In the genomic region with DNA sequence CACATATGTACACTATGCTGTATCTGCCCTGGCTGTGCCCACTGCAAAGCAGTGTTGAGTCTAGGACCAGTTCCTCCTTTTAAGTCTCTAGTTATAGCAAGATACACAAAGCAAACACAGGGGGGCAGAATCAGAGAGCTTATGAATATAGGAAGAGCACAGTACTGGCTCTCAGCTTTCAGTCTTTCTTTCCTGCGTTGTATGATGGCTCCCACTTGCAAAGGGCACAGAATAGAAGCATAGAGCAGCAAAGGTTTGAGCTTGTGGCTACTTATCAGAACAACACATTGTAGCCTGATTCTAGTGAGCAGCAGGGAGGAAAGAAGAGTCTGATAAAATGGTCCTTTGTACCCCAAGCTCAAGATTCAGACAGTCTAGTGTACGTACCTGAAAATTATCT, we compare ENCODE assay signal across 8 mouse cellular contexts. TPM values are rescaled to one million over a fixed set of nuclear protein-coding genes. Genes with fewer than 3 reads are reported as not detected.
DNase-seq lines count a peak whose midpoint lies in the region; ATAC-seq and TF ChIP-seq lines count a peak whose summit lies in the region.

No protein-coding gene starts in this region.

- no peak overlapping the region for H3K4me3 ChIP-seq in heart, adult 2 months
- no peak overlapping the region for H3K4me3 ChIP-seq in heart, embryonic 11.5 days (ENCODE audit: low read depth, low read length)
- no peak overlapping the region for H3K4me3 ChIP-seq in lung, embryonic 14.5 days (ENCODE audit: low read depth, low read length)
- no peak overlapping the region for H3K4me3 ChIP-seq in hindbrain, embryonic 14.5 days (replicated peaks; ENCODE audit: low read length)

- no peak for TF ChIP-seq EP300 in heart, adult 2 months (IDR thresholded peaks at IDR 0.05; ENCODE audit: insufficient read depth, low read depth, low read length)

- H3K27me3 ChIP-seq in heart, adult 2 months (ENCODE audit: control insufficient read depth, insufficient read depth, low read length): no peaks in the 10 kb centered on the region
- H3K27me3 ChIP-seq in heart, embryonic 11.5 days (ENCODE audit: control insufficient read depth, insufficient read depth, low read length): no peaks in the 10 kb centered on the region
- no peaks in the 10 kb centered on the region for H3K27me3 ChIP-seq in lung, embryonic 14.5 days (ENCODE audit: insufficient read depth, low read length)
- H3K27me3 ChIP-seq in hindbrain, embryonic 14.5 days (ENCODE audit: control insufficient read depth, insufficient read depth, low read length): no peaks in the 10 kb centered on the region

- H3K36me3 ChIP-seq in heart, adult 2 months (ENCODE audit: control insufficient read depth, insufficient read depth, low read length): no peaks in the 10 kb centered on the region
- no peaks in the 10 kb centered on the region for H3K36me3 ChIP-seq in heart, embryonic 11.5 days (ENCODE audit: control insufficient read depth, insufficient read depth, low read length)
- no peaks in the 10 kb centered on the region for H3K36me3 ChIP-seq in lung, embryonic 14.5 days (ENCODE audit: insufficient read depth)
- no peaks in the 10 kb centered on the region for H3K36me3 ChIP-seq in hindbrain, embryonic 14.5 days (replicated peaks; ENCODE audit: control insufficient read depth, insufficient read depth)

- H3K4me2 ChIP-seq in heart, embryonic 11.5 days: no peak overlapping the region
- H3K4me2 ChIP-seq in lung, embryonic 14.5 days: no peak overlapping the region
- H3K4me2 ChIP-seq in hindbrain, embryonic 14.5 days (replicated peaks): no peak overlapping the region

- intact Hi-C loops in heart, adult 2 months (cut with DNase I): no loop called here

- H3K9ac ChIP-seq in heart, adult 2 months (ENCODE audit: low read depth, low read length): no peak overlapping the region
- H3K9ac ChIP-seq in heart, embryonic 11.5 days (ENCODE audit: low read depth, low read length): no peak overlapping the region
- no peak overlapping the region for H3K9ac ChIP-seq in lung, embryonic 14.5 days
- no peak overlapping the region for H3K9ac ChIP-seq in hindbrain, embryonic 14.5 days

- H3K27ac ChIP-seq in heart, adult 2 months: no peak overlapping the region
- no peak overlapping the region for H3K27ac ChIP-seq in heart, embryonic 11.5 days (ENCODE audit: low read depth, low read length)
- no peak overlapping the region for H3K27ac ChIP-seq in lung, embryonic 14.5 days (ENCODE audit: low read depth)
- H3K27ac ChIP-seq in hindbrain, embryonic 14.5 days: no peak overlapping the region

- no peaks in the 10 kb centered on the region for H3K9me3 ChIP-seq in heart, embryonic 11.5 days (replicated peaks; ENCODE audit: control insufficient read depth, low read length)
- no peaks in the 10 kb centered on the region for H3K9me3 ChIP-seq in lung, embryonic 14.5 days (ENCODE audit: low read depth, low read length)
- no peaks in the 10 kb centered on the region for H3K9me3 ChIP-seq in hindbrain, embryonic 14.5 days (ENCODE audit: control insufficient read depth, low read length)

- 66% methylated on average over 2 of the region's 2 CpGs for WGBS in heart, adult 2 months
- WGBS in heart, embryonic 11.5 days (ENCODE audit: insufficient replicate concordance): 79% methylated on average over 2 of the region's 2 CpGs
- WGBS in lung, embryonic 14.5 days: 69% methylated on average over 2 of the region's 2 CpGs
- 91% methylated on average over 2 of the region's 2 CpGs for WGBS in hindbrain, embryonic 14.5 days

- no peak for ATAC-seq in heart, embryonic 11.5 days (replicated peaks; ENCODE audit: insufficient number of reproducible peaks, low FRiP score, low TSS enrichment)
- peak; percentile 44; the same call in 1 of the 2 replicates for ATAC-seq in lung, embryonic 14.5 days (ENCODE audit: insufficient read depth)
- ATAC-seq in hindbrain, embryonic 14.5 days (ENCODE audit: low FRiP score): no peak

- DNase-seq in heart, adult 2 months: peak in 1 of 2 experiments; percentile 19
- DNase-seq in 3T3-L1 (ENCODE audit: low read depth, low spot score): peak; percentile 13
- peak; percentile 4 for DNase-seq in brain, embryonic 14.5 days (ENCODE audit: low read depth)
- DNase-seq in lung, embryonic 14.5 days: peak; percentile 52
- DNase-seq in retina, postnatal 1 day: no peak
- DNase-seq in retina, embryonic 14.5 days (ENCODE audit: low spot score): no peak
- no peak for DNase-seq in hindbrain, embryonic 14.5 days (ENCODE audit: low spot score)

- peak; percentile 25 for TF ChIP-seq CTCF in heart, adult 2 months (IDR thresholded peaks at IDR 0.05)
- no peak for TF ChIP-seq CTCF in brain, embryonic 14.5 days (IDR thresholded peaks at IDR 0.05; ENCODE audit: borderline replicate concordance, extremely low read depth, insufficient read depth, insufficient read length)
- TF ChIP-seq CTCF in lung, embryonic 14.5 days (IDR thresholded peaks at IDR 0.05; ENCODE audit: low read depth): no peak

- H3K79me2 ChIP-seq in heart, adult 2 months (replicated peaks; ENCODE audit: control insufficient read depth, insufficient read depth, low read length): no peaks in the 10 kb centered on the region

- TF ChIP-seq POLR2A in heart, adult 2 months (IDR thresholded peaks at IDR 0.05; ENCODE audit: insufficient read depth, low read depth, low read length): no peak
- no peak for TF ChIP-seq POLR2A in brain, embryonic 14.5 days (IDR thresholded peaks at IDR 0.05; ENCODE audit: borderline replicate concordance, extremely low read depth, insufficient read depth, insufficient read length, poor library complexity, severe bottlenecking)

- H3K4me1 ChIP-seq in heart, adult 2 months (ENCODE audit: control insufficient read depth, insufficient read depth, low read length): peaks cover 1% of the 10 kb centered on the region
- no peaks in the 10 kb centered on the region for H3K4me1 ChIP-seq in heart, embryonic 11.5 days (ENCODE audit: control insufficient read depth, insufficient read depth, low read length)
- no peaks in the 10 kb centered on the region for H3K4me1 ChIP-seq in lung, embryonic 14.5 days (ENCODE audit: insufficient read depth)
- no peaks in the 10 kb centered on the region for H3K4me1 ChIP-seq in hindbrain, embryonic 14.5 days (replicated peaks; ENCODE audit: control insufficient read depth, insufficient read depth, low read length)

RNA-seq across cellular contexts. Expression of gene Ccr1l1, which starts 8.0 kb away (rescaled TPM):
- total RNA-seq in heart, adult 2 months (2021): not detected
- not detected in 2 replicates for polyA plus RNA-seq in heart, adult 2 months (2012; rRNA removed)
- not detected in 2 replicates for polyA plus RNA-seq in heart, embryonic 11.5 days (2014; fragmentation: Nextera tagmentation; extraction: Ambion mirVana)
- 0.09 TPM in 1 of 2 replicates, not detected in the other for polyA plus RNA-seq in brain, embryonic 14.5 days (2012; rRNA removed)
- polyA plus RNA-seq in lung, embryonic 14.5 days (2014; fragmentation: Nextera tagmentation; extraction: Ambion mirVana): not detected in 2 replicates
- not detected in 2 replicates for polyA plus RNA-seq in hindbrain, embryonic 14.5 days (2014; fragmentation: Nextera tagmentation; extraction: Ambion mirVana)

RNA-seq across cellular contexts. Expression of gene Ccr1, which starts 17.7 kb away (rescaled TPM):
- under 1 TPM; 0.48 to 0.89 TPM for total RNA-seq in heart, adult 2 months (2021)
- 0.96 and 1.8 TPM in 2 replicates for polyA plus RNA-seq in heart, adult 2 months (2012; rRNA removed)
- polyA plus RNA-seq in heart, embryonic 11.5 days (2014; fragmentation: Nextera tagmentation; extraction: Ambion mirVana): 0.80 and 0.92 TPM in 2 replicates
- polyA plus RNA-seq in brain, embryonic 14.5 days (2012; rRNA removed): 0.77 and 1.0 TPM in 2 replicates
- 4.0 TPM in 2 replicates for polyA plus RNA-seq in lung, embryonic 14.5 days (2014; fragmentation: Nextera tagmentation; extraction: Ambion mirVana)
- polyA plus RNA-seq in hindbrain, embryonic 14.5 days (2014; fragmentation: Nextera tagmentation; extraction: Ambion mirVana): 0.53 and 1.5 TPM in 2 replicates

RNA-seq across cellular contexts. Expression of gene Ccr3, which starts 35.6 kb away (rescaled TPM):
- not detected for total RNA-seq in heart, adult 2 months (2021)
- 0.20 TPM in 1 of 2 replicates, not detected in the other for polyA plus RNA-seq in heart, adult 2 months (2012; rRNA removed)
- not detected in 2 replicates for polyA plus RNA-seq in heart, embryonic 11.5 days (2014; fragmentation: Nextera tagmentation; extraction: Ambion mirVana)
- 0.01 and 0.04 TPM in 2 replicates for polyA plus RNA-seq in brain, embryonic 14.5 days (2012; rRNA removed)
- polyA plus RNA-seq in lung, embryonic 14.5 days (2014; fragmentation: Nextera tagmentation; extraction: Ambion mirVana): not detected in 2 replicates
- not detected in 2 replicates for polyA plus RNA-seq in hindbrain, embryonic 14.5 days (2014; fragmentation: Nextera tagmentation; extraction: Ambion mirVana)

Comparison
In these comparisons a context has a peak if more than half of its experiments do, and no peak if none do; other contexts are left out.
1. DNase-seq: peak in 3T3-L1 (single experiment), brain, embryonic 14.5 days (single experiment) and lung, embryonic 14.5 days (single experiment); none in retina, postnatal 1 day (single experiment), retina, embryonic 14.5 days (single experiment) and hindbrain, embryonic 14.5 days (single experiment).